15 mouse cellular contexts compared by ENCODE assay signal in genomic region chr9:108729050-108729449, GRCm38 (mm10). TPM values are rescaled to one million over a fixed set of nuclear protein-coding genes. Genes with fewer than 3 reads are reported as not detected.
A peak's percentile ranks its signal among the peaks of the same experiment; 100 is the strongest.
DNase-seq lines count a peak whose midpoint lies in the region; ATAC-seq and TF ChIP-seq lines count a peak whose summit lies in the region.
"Had no signal": no experiment of that assay in that cellular context is flagged by ENCODE, and none has a peak within 500 bp of the region (broad histone marks: within the 10 kb centered on the region; RNA-seq: fewer than 3 reads in every experiment).

No protein-coding gene starts in this region.

- no peaks in the 10 kb centered on the region for H3K27me3 ChIP-seq in liver, embryonic 14.5 days (ENCODE audit: control insufficient read depth, insufficient read depth, low read length)
- no peaks in the 10 kb centered on the region for H3K27me3 ChIP-seq in liver, embryonic 12.5 days (replicated peaks)
- H3K27me3 ChIP-seq: embryonic facial prominence, embryonic 15.5 days; forebrain, embryonic 12.5 days; hindbrain, embryonic 13.5 days had no signal

- intact Hi-C loops in gastrocnemius, adult 2 months (cut with DNase I) = no loop called here
- intact Hi-C loops in gastrocnemius, postnatal 14 days (cut with DNase I; ENCODE audit: low total_unique reads) = no loop called here

- no peaks in the 10 kb centered on the region for H3K9me3 ChIP-seq in liver, embryonic 14.5 days (ENCODE audit: control insufficient read depth, low read length)
- H3K9me3 ChIP-seq in liver, embryonic 12.5 days (replicated peaks) = no peaks in the 10 kb centered on the region
- H3K9me3 ChIP-seq: embryonic facial prominence, embryonic 15.5 days; forebrain, embryonic 12.5 days; hindbrain, embryonic 13.5 days had no signal

- TF ChIP-seq CTCF in gastrocnemius, adult 2 months (IDR thresholded peaks at IDR 0.05) = peak; percentile 41
- TF ChIP-seq CTCF in liver, embryonic 14.5 days (IDR thresholded peaks at IDR 0.05; ENCODE audit: low read depth) = peak; percentile 32
- 0 out of 2 replicates have a peak, but pooled peaks have one; percentile 8 for TF ChIP-seq CTCF in bone marrow macrophage, adult 2 months (IDR thresholded peaks at IDR 0.05; ENCODE audit: low read depth, low read length)

- DNase-seq in gastrocnemius, adult 2 months = no peak
- DNase-seq in gastrocnemius, postnatal 14 days = no peak
- no peak for DNase-seq in liver, embryonic 14.5 days (ENCODE audit: low read depth in 3 of 3, low spot score in 3 of 3)
- peak; percentile 12 for DNase-seq in 416B (ENCODE audit: low read depth)
- DNase-seq in spleen, postnatal 4 days (ENCODE audit: low spot score in 2 of 2) = no peak
- no peak for DNase-seq in adipocyte (ENCODE audit: low spot score)
- DNase-seq: cerebellum, adult 2 months; heart, adult 11 months; kidney, adult 8-10 months had no signal

- TF ChIP-seq POLR2A in bone marrow macrophage, adult 2 months (IDR thresholded peaks at IDR 0.05; ENCODE audit: borderline replicate concordance, low read depth, low read length) = no peak

- no peaks in the 10 kb centered on the region for H3K36me3 ChIP-seq in liver, embryonic 14.5 days (replicated peaks; ENCODE audit: control insufficient read depth, insufficient read depth, low read depth)
- peaks cover 12% of the 10 kb centered on the region for H3K36me3 ChIP-seq in liver, embryonic 12.5 days

- no peak overlapping the region for H3K4me3 ChIP-seq in gastrocnemius, adult 2 months
- H3K4me3 ChIP-seq in liver, embryonic 14.5 days (ENCODE audit: insufficient read depth in 1 of 2, low read depth in 2 of 2, low read length in 2 of 2) = no peak overlapping the region
- no peak overlapping the region for H3K4me3 ChIP-seq in liver, embryonic 12.5 days
- H3K4me3 ChIP-seq in bone marrow macrophage, adult 2 months (ENCODE audit: insufficient read depth, low read length) = no peak overlapping the region
- H3K4me3 ChIP-seq: embryonic facial prominence, embryonic 15.5 days; forebrain, embryonic 12.5 days; hindbrain, embryonic 13.5 days had no signal

- H3K4me1 ChIP-seq in liver, embryonic 14.5 days (replicated peaks; ENCODE audit: control insufficient read depth in 2 of 2, insufficient read depth in 2 of 2, low read length in 1 of 2) = no peaks in the 10 kb centered on the region
- no peaks in the 10 kb centered on the region for H3K4me1 ChIP-seq in liver, embryonic 12.5 days
- peaks cover 17% of the 10 kb centered on the region for H3K4me1 ChIP-seq in bone marrow macrophage, adult 2 months (ENCODE audit: control insufficient read depth, insufficient read depth, low read length)
- H3K4me1 ChIP-seq: embryonic facial prominence, embryonic 15.5 days; forebrain, embryonic 12.5 days; hindbrain, embryonic 13.5 days had no signal

- H3K27ac ChIP-seq in gastrocnemius, adult 2 months = no peak overlapping the region
- no peak overlapping the region for H3K27ac ChIP-seq in liver, embryonic 14.5 days
- no peak overlapping the region for H3K27ac ChIP-seq in liver, embryonic 12.5 days
- no peak overlapping the region for H3K27ac ChIP-seq in bone marrow macrophage, adult 2 months (ENCODE audit: insufficient read depth, low read depth, low read length)
- H3K27ac ChIP-seq: embryonic facial prominence, embryonic 15.5 days; forebrain, embryonic 12.5 days; hindbrain, embryonic 13.5 days had no signal

- no peak for ATAC-seq in liver, embryonic 14.5 days (ENCODE audit: insufficient read depth)
- ATAC-seq in liver, embryonic 12.5 days = no peak

- TF ChIP-seq EP300 in liver, embryonic 14.5 days (IDR thresholded peaks at IDR 0.05; ENCODE audit: low read depth) = no peak

- H3K4me2 ChIP-seq in liver, embryonic 14.5 days (ENCODE audit: low read depth) = no peak overlapping the region
- H3K4me2 ChIP-seq in liver, embryonic 12.5 days = no peak overlapping the region
- H3K4me2 ChIP-seq: embryonic facial prominence, embryonic 15.5 days; forebrain, embryonic 12.5 days; hindbrain, embryonic 13.5 days; midbrain, embryonic 11.5 days had no signal

- no peak overlapping the region for H3K9ac ChIP-seq in liver, embryonic 14.5 days (replicated peaks)
- H3K9ac ChIP-seq in liver, embryonic 12.5 days = no peak overlapping the region
- H3K9ac ChIP-seq: embryonic facial prominence, embryonic 15.5 days; forebrain, embryonic 12.5 days; hindbrain, embryonic 13.5 days had no signal

RNA-seq across cellular contexts. Expression of gene Prkar2a, which starts 39.9 kb away (rescaled TPM):
- total RNA-seq in gastrocnemius, adult 2 months (2021) = 100 to 1,000 TPM; 164 to 181 TPM
- total RNA-seq in gastrocnemius, postnatal 14 days (2021) = 100 to 1,000 TPM in 1 of 2 experiments, 10 to 100 TPM in 1; 92.4 to 112 TPM
- 5.0 and 6.4 TPM in 2 replicates for polyA plus RNA-seq in liver, embryonic 14.5 days (2012; rRNA removed)
- polyA plus RNA-seq in liver, embryonic 14.5 days (2014; fragmentation: Nextera tagmentation; extraction: Ambion mirVana) = 9.9 and 10.1 TPM in 2 replicates
- 15.5 and 17.5 TPM in 2 replicates for polyA plus RNA-seq in liver, embryonic 12.5 days (2016; fragmentation: Nextera tagmentation; extraction: Ambion mirVana)
- 35.2 and 37.6 TPM in 2 replicates for polyA plus RNA-seq in bone marrow macrophage, adult 2 months (2012; ENCODE audit: insufficient read depth, insufficient read length, missing spikeins)

RNA-seq across cellular contexts. Expression of gene Ip6k2, which starts 54.5 kb away (rescaled TPM):
- 10 to 100 TPM; 16.0 to 16.7 TPM for total RNA-seq in gastrocnemius, adult 2 months (2021)
- total RNA-seq in gastrocnemius, postnatal 14 days (2021) = 10 to 100 TPM; 24.3 to 24.4 TPM
- polyA plus RNA-seq in liver, embryonic 14.5 days (2012; rRNA removed) = 27.7 and 29.2 TPM in 2 replicates
- 10.4 and 11.7 TPM in 2 replicates for polyA plus RNA-seq in liver, embryonic 14.5 days (2014; fragmentation: Nextera tagmentation; extraction: Ambion mirVana)
- polyA plus RNA-seq in liver, embryonic 12.5 days (2016; fragmentation: Nextera tagmentation; extraction: Ambion mirVana) = 15.7 and 20.3 TPM in 2 replicates
- polyA plus RNA-seq in bone marrow macrophage, adult 2 months (2012; ENCODE audit: insufficient read depth, insufficient read length, missing spikeins) = 37.3 and 40.7 TPM in 2 replicates
